Comparison of ENCODE assay signal across 8 mouse cellular contexts in the genomic region with DNA sequence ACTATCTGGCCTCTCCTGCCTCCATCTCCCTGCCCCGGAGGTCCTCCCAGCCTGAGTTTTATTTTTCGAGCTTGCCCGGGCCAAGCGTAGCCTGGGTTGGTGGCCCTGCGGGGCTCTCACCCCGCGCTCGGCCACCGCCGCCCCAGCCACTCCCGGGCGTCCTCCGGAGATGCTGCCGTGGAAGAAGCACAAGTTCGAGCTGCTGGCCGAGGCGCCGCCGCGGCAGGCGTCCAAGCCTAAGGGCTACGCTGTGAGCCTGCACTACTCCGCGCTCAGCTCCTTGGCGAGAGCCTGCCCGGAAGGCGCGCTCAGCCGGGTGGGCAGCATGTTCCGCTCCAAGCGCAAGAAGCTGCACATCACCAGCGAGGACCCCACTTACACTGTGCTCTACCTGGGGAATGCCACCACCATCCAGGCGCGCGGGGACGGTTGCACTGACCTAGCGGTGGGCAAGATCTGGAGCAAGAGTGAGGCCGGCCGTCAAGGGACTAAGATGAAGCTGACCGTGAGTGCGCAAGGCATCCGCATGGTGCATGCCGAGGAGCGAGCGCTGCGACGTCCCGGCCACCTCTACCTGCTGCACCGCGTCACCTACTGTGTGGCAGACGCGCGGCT. TPM values are rescaled to one million over a fixed set of nuclear protein-coding genes. Genes with fewer than 3 reads are reported as not detected.
DNase-seq lines count a peak whose midpoint lies in the region; ATAC-seq and TF ChIP-seq lines count a peak whose summit lies in the region.

No protein-coding gene starts in this region.

- H3K9me3 ChIP-seq in CH12.LX (replicated peaks; ENCODE audit: low read length), result no peaks in the 10 kb centered on the region
- no peaks in the 10 kb centered on the region for H3K9me3 ChIP-seq in forebrain, embryonic 11.5 days (ENCODE audit: control insufficient read depth, low read length)
- no peaks in the 10 kb centered on the region for H3K9me3 ChIP-seq in heart, postnatal 0 days (replicated peaks; ENCODE audit: control insufficient read depth, low read length)
- H3K9me3 ChIP-seq in lung, embryonic 16.5 days (ENCODE audit: control insufficient read depth, low read length), result no peaks in the 10 kb centered on the region

- no peak for TF ChIP-seq EP300 in CH12.LX (IDR thresholded peaks at IDR 0.05; ENCODE audit: low read length)
- TF ChIP-seq EP300 in heart, postnatal 0 days (IDR thresholded peaks at IDR 0.05; ENCODE audit: low read depth), result no peak

- peak overlapping the region; percentile 77; the same call in 1 of the 2 replicates for H3K4me2 ChIP-seq in CH12.LX (ENCODE audit: insufficient read depth, low read depth, poor library complexity, severe bottlenecking)
- peak overlapping the region; percentile 94 for H3K4me2 ChIP-seq in forebrain, embryonic 11.5 days (ENCODE audit: low read depth, low read length, severe bottlenecking)
- peak overlapping the region; percentile 84 for H3K4me2 ChIP-seq in heart, postnatal 0 days (ENCODE audit: low read depth, low read length)
- peak overlapping the region; percentile 92 for H3K4me2 ChIP-seq in lung, embryonic 16.5 days (ENCODE audit: low read depth, low read length)

- TF ChIP-seq POLR2A in CH12.LX (IDR thresholded peaks at IDR 0.05; ENCODE audit: low read depth, low read length), result no peak
- no peak for TF ChIP-seq POLR2A in bone marrow macrophage, adult 2 months (IDR thresholded peaks at IDR 0.05; ENCODE audit: borderline replicate concordance, low read depth, low read length)

- in situ Hi-C loops in CH12.LX (cut with MboI; ENCODE audit: low pct_ligation_motif_present, low pct_unique_long_range_greater_than_20kb, low sequenced_read_pairs), result loop anchor here (5.0 to 10.0 kb wide), 2 partner anchors 37 to 74 kb away; no protein-coding TSS in a partner anchor

- H3K4me1 ChIP-seq in CH12.LX (ENCODE audit: control insufficient read depth in 1 of 2, insufficient read depth in 2 of 2), result peaks cover 21 to 52% of the 10 kb centered on the region in 2 experiments
- peaks cover 15% of the 10 kb centered on the region for H3K4me1 ChIP-seq in bone marrow macrophage, adult 2 months (ENCODE audit: control insufficient read depth, insufficient read depth, low read length)
- peaks cover 17% of the 10 kb centered on the region for H3K4me1 ChIP-seq in forebrain, embryonic 11.5 days (replicated peaks; ENCODE audit: control insufficient read depth, insufficient read depth, low read length)
- peaks cover 17% of the 10 kb centered on the region for H3K4me1 ChIP-seq in heart, postnatal 0 days (ENCODE audit: control insufficient read depth, insufficient read depth)
- H3K4me1 ChIP-seq in lung, embryonic 16.5 days (replicated peaks; ENCODE audit: control insufficient read depth, insufficient read depth, low read length), result peaks cover 51% of the 10 kb centered on the region

- peak; percentile 14; the same call in 1 of the 2 replicates for ATAC-seq in forebrain, embryonic 11.5 days (replicated peaks; ENCODE audit: low FRiP score)
- ATAC-seq in heart, postnatal 0 days (ENCODE audit: insufficient read depth, low read depth), result peak; percentile 21; the same call in 1 of the 2 replicates
- peak; percentile 37 for ATAC-seq in lung, embryonic 16.5 days (ENCODE audit: low read depth)

- TF ChIP-seq RAD21 in CH12.LX (IDR thresholded peaks at IDR 0.05; ENCODE audit: low read depth, low read length), result no peak

- TF ChIP-seq CTCF in CH12.LX (conservative IDR thresholded peaks at IDR 0.05 in 1 of 2, IDR thresholded peaks at IDR 0.05 in 1 of 2; ENCODE audit: low read depth in 2 of 2, low read length in 2 of 2), result no peak
- TF ChIP-seq CTCF in bone marrow macrophage, adult 2 months (IDR thresholded peaks at IDR 0.05; ENCODE audit: low read depth, low read length), result no peak
- no peak; the same call in 1 of the 2 replicates for TF ChIP-seq CTCF in heart, postnatal 0 days (IDR thresholded peaks at IDR 0.05; ENCODE audit: low read depth)

- DNase-seq in CH12.LX (ENCODE audit: extremely low read depth), result no peak
- DNase-seq in forebrain, embryonic 11.5 days (ENCODE audit: low spot score), result peak; percentile 76
- peak; percentile 26 for DNase-seq in heart, postnatal 0 days (ENCODE audit: low spot score)
- peak; percentile 63 to 77 for DNase-seq in kidney, postnatal 25 days
- DNase-seq in ovary, postnatal 36 days (ENCODE audit: low spot score), result peak; percentile 67
- peak; percentile 48 for DNase-seq in urinary bladder, postnatal 25 days (ENCODE audit: low spot score)

- peak overlapping the region; percentile 70 to 96 (median 74) for H3K4me3 ChIP-seq in CH12.LX (replicated peaks in 1 of 3; ENCODE audit: low read depth in 2 of 3, low read length in 2 of 3, poor library complexity in 1 of 3)
- H3K4me3 ChIP-seq in bone marrow macrophage, adult 2 months (ENCODE audit: insufficient read depth, low read length), result peak overlapping the region; percentile 65
- H3K4me3 ChIP-seq in forebrain, embryonic 11.5 days (ENCODE audit: low read depth, low read length), result peak overlapping the region; percentile 54
- peak overlapping the region; percentile 94 for H3K4me3 ChIP-seq in heart, postnatal 0 days (ENCODE audit: low read depth, low read length)
- peak overlapping the region; percentile 86 for H3K4me3 ChIP-seq in lung, embryonic 16.5 days (ENCODE audit: low read length)

- WGBS in forebrain, embryonic 11.5 days, result under 1% methylated on average over 53 of the region's 53 CpGs
- WGBS in heart, postnatal 0 days, result under 1% methylated on average over 53 of the region's 53 CpGs
- WGBS in lung, embryonic 16.5 days, result under 1% methylated on average over 53 of the region's 53 CpGs

- peaks cover 40% of the 10 kb centered on the region for H3K79me2 ChIP-seq in CH12.LX (replicated peaks; ENCODE audit: control insufficient read depth, extremely low read depth, insufficient read depth, poor library complexity, severe bottlenecking)

- H3K27ac ChIP-seq in CH12.LX (ENCODE audit: insufficient read depth, low read depth), result peak overlapping the region; percentile 60
- no peak overlapping the region for H3K27ac ChIP-seq in bone marrow macrophage, adult 2 months (ENCODE audit: insufficient read depth, low read depth, low read length)
- H3K27ac ChIP-seq in forebrain, embryonic 11.5 days (ENCODE audit: low read depth, low read length), result no peak overlapping the region
- peak overlapping the region; percentile 92 for H3K27ac ChIP-seq in heart, postnatal 0 days (ENCODE audit: low read depth)
- H3K27ac ChIP-seq in lung, embryonic 16.5 days (ENCODE audit: low read length), result peak overlapping the region; percentile 75

- H3K9ac ChIP-seq in CH12.LX (ENCODE audit: insufficient read depth, low read depth), result peak overlapping the region; percentile 83
- H3K9ac ChIP-seq in forebrain, embryonic 11.5 days (ENCODE audit: low read length), result peak overlapping the region; percentile 61
- peak overlapping the region; percentile 87 for H3K9ac ChIP-seq in heart, postnatal 0 days (replicated peaks; ENCODE audit: low read depth, low read length)
- H3K9ac ChIP-seq in lung, embryonic 16.5 days (ENCODE audit: low read length), result peak overlapping the region; percentile 86

- H3K27me3 ChIP-seq in CH12.LX (replicated peaks), result no peaks in the 10 kb centered on the region
- peaks cover 20% of the 10 kb centered on the region for H3K27me3 ChIP-seq in forebrain, embryonic 11.5 days (ENCODE audit: control insufficient read depth, insufficient read depth, low read length)
- H3K27me3 ChIP-seq in heart, postnatal 0 days (ENCODE audit: control insufficient read depth, insufficient read depth, low read length), result no peaks in the 10 kb centered on the region
- no peaks in the 10 kb centered on the region for H3K27me3 ChIP-seq in lung, embryonic 16.5 days (ENCODE audit: control insufficient read depth, insufficient read depth, low read depth, low read length)

- H3K36me3 ChIP-seq in CH12.LX (replicated peaks in 1 of 2; ENCODE audit: control insufficient read depth in 1 of 2, insufficient read depth in 1 of 2, low read length in 1 of 2), result peaks cover 14 to 34% of the 10 kb centered on the region in 2 experiments
- H3K36me3 ChIP-seq in forebrain, embryonic 11.5 days (ENCODE audit: control insufficient read depth, insufficient read depth, low read length), result no peaks in the 10 kb centered on the region
- no peaks in the 10 kb centered on the region for H3K36me3 ChIP-seq in heart, postnatal 0 days (replicated peaks; ENCODE audit: control insufficient read depth, insufficient read depth, low read length)
- H3K36me3 ChIP-seq in lung, embryonic 16.5 days (ENCODE audit: control insufficient read depth, insufficient read depth, low read length), result no peaks in the 10 kb centered on the region

- dilution Hi-C loops in CH12.LX (cut with MboI; ENCODE audit: extremely low pct_ligation_motif_present, extremely low pct_unique_long_range_greater_than_20kb, low sequenced_read_pairs), result no loop called here

RNA-seq across cellular contexts. Expression of a gene that starts 1.0 kb away (rescaled TPM):
- 82.2 and 106 TPM in 2 replicates for total RNA-seq in CH12.LX (2012; rRNA removed)
- 77.1 and 82.1 TPM in 2 replicates for total RNA-seq in CH12.LX (2014; rRNA removed)
- polyA plus RNA-seq in CH12.LX (2012; ENCODE audit: insufficient read length, low read depth), result 106 and 121 TPM in 2 replicates
- polyA plus RNA-seq in bone marrow macrophage, adult 2 months (2012; ENCODE audit: insufficient read depth, insufficient read length, missing spikeins), result 22.4 and 23.3 TPM in 2 replicates
- polyA plus RNA-seq in forebrain, embryonic 11.5 days (2014; fragmentation: Nextera tagmentation; extraction: Ambion mirVana), result 5.7 and 6.8 TPM in 2 replicates
- 40.6 and 46.0 TPM in 2 replicates for total RNA-seq in heart, postnatal 0 days (2014; rRNA removed; ENCODE audit: low replicate concordance)
- polyA plus RNA-seq in heart, postnatal 0 days (2015; fragmentation: Nextera tagmentation; extraction: Ambion mirVana), result 16.2 and 17.1 TPM in 2 replicates
- 23.0 and 24.3 TPM in 2 replicates for polyA plus RNA-seq in lung, embryonic 16.5 days (2015; fragmentation: Nextera tagmentation; extraction: Ambion mirVana)

RNA-seq across cellular contexts. Expression of a gene that starts 13.1 kb away (rescaled TPM):
- total RNA-seq in CH12.LX (2012; rRNA removed) (58.4 and 70.8 TPM in 2 replicates), CH12.LX (2014; rRNA removed) (94.7 and 106 TPM in 2 replicates)
- polyA plus RNA-seq in CH12.LX (2012; ENCODE audit: insufficient read length, low read depth), result 189 and 261 TPM in 2 replicates
- 18.2 and 21.1 TPM in 2 replicates for polyA plus RNA-seq in bone marrow macrophage, adult 2 months (2012; ENCODE audit: insufficient read depth, insufficient read length, missing spikeins)
- polyA plus RNA-seq in forebrain, embryonic 11.5 days (2014; fragmentation: Nextera tagmentation; extraction: Ambion mirVana), result 77.4 and 80.7 TPM in 2 replicates
- 11.6 and 15.8 TPM in 2 replicates for total RNA-seq in heart, postnatal 0 days (2014; rRNA removed; ENCODE audit: low replicate concordance)
- 29.9 and 32.8 TPM in 2 replicates for polyA plus RNA-seq in heart, postnatal 0 days (2015; fragmentation: Nextera tagmentation; extraction: Ambion mirVana)
- polyA plus RNA-seq in lung, embryonic 16.5 days (2015; fragmentation: Nextera tagmentation; extraction: Ambion mirVana), result 55.1 and 57.1 TPM in 2 replicates

RNA-seq across cellular contexts. Expression of a gene that starts 49.9 kb away (rescaled TPM):
- 0.38 and 0.51 TPM in 2 replicates for total RNA-seq in CH12.LX (2012; rRNA removed)
- 0.07 and 0.16 TPM in 2 replicates for total RNA-seq in CH12.LX (2014; rRNA removed)
- polyA plus RNA-seq in CH12.LX (2012; ENCODE audit: insufficient read length, low read depth), result 0.70 and 0.78 TPM in 2 replicates
- not detected in 2 replicates for polyA plus RNA-seq in bone marrow macrophage, adult 2 months (2012; ENCODE audit: insufficient read depth, insufficient read length, missing spikeins)
- 26.3 and 30.4 TPM in 2 replicates for polyA plus RNA-seq in forebrain, embryonic 11.5 days (2014; fragmentation: Nextera tagmentation; extraction: Ambion mirVana)
- 31.1 and 33.5 TPM in 2 replicates for total RNA-seq in heart, postnatal 0 days (2014; rRNA removed; ENCODE audit: low replicate concordance)
- polyA plus RNA-seq in heart, postnatal 0 days (2015; fragmentation: Nextera tagmentation; extraction: Ambion mirVana), result 11.8 and 14.6 TPM in 2 replicates
- 23.5 and 23.8 TPM in 2 replicates for polyA plus RNA-seq in lung, embryonic 16.5 days (2015; fragmentation: Nextera tagmentation; extraction: Ambion mirVana)

Comparison
In these comparisons a context has a peak if more than half of its experiments do, and no peak if none do; other contexts are left out.
1. H3K27ac ChIP-seq: peak in CH12.LX (single experiment), heart, postnatal 0 days (single experiment) and lung, embryonic 16.5 days (single experiment); none in bone marrow macrophage, adult 2 months (single experiment) and forebrain, embryonic 11.5 days (single experiment).
2. Peak in every context shown above with its lines, with median percentiles within 50 percentile points of each other: H3K4me2 ChIP-seq, H3K4me3 ChIP-seq, H3K9ac ChIP-seq and ATAC-seq.